Mouse (Mus musculus) heart, postnatal 25 days (tissue): ENCODE data around the gene Mad1l1. TPM values are rescaled to one million over a fixed set of nuclear protein-coding genes. Genes with fewer than 3 reads are reported as not detected.

Source experiments
- DNase-seq: peaks from one replicate; pipeline ENCODE4 v3.0.0; 2022; ENCODE audit warnings: low spot score
- intact Hi-C: fragments of 180-260 bp; cut with DNase I; formaldehyde crosslinking; loops from one replicate; pipeline ENCODE4 v1.15.1; 2025
- total RNA-seq, 2 experiments: library from RNA; stranded (reverse); gene quantifications; 2 replicates each; pipeline ENCODE4 v1.2.3; 2021

Gene Mad1l1
- total RNA-seq, 2 experiments from 2014 or later, result 10.0 to 11.0 TPM

DNA sequence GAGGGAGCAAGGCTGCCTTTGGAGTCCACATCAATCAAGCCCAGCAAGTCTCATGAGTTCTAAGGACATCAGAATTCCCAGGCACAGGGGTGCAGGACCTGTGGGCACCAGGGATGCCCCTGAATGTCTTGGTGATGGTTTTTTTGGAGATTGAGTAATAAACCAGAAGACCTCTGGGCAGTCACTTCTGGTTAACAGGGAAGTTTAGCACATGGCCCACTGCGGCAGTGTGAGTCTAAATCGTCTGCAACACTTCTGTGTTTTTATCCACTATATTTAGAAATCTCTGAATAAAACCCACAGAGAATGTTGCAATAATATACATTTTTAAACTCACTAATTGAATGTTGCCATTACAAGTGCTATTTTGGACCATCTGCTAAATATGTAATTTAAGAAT is 96.2 kb downstream of the Mad1l1 start:
- intact Hi-C loops, result no loop called here
- no peak for DNase-seq

- intact Hi-C loops, result no loop called here
- DNase-seq, result no peak
Observed at GRCm38 (mm10) chr5:140223070-140224053, 98.0 kb downstream of the Mad1l1 start.

GRCm38 (mm10) chr5:140221016-140221650 is 100.2 kb downstream of the Mad1l1 start:
- DNase-seq, result no peak
- intact Hi-C loops, result no loop called here

DNA sequence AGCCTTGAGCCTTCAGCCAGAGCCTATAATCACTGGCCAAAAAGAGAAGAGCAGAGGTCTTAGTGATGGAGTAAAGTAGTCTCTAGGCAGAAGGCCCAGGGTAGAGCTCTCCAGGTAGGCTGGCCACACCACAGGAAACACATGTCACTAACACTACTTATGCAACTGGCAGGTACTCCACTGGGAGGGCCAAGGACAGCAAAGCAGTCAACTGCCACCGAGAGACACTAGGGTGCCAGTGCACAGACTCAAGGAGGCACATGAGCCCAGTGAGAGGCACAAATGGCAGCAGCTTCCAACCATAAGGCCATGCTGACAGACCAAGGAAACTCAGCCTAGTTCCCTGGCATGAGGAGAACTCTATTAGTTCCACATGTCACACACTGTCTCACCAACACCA is 102.1 kb downstream of the Mad1l1 start:
- DNase-seq, result no peak
- intact Hi-C loops, result no loop called here

DNA sequence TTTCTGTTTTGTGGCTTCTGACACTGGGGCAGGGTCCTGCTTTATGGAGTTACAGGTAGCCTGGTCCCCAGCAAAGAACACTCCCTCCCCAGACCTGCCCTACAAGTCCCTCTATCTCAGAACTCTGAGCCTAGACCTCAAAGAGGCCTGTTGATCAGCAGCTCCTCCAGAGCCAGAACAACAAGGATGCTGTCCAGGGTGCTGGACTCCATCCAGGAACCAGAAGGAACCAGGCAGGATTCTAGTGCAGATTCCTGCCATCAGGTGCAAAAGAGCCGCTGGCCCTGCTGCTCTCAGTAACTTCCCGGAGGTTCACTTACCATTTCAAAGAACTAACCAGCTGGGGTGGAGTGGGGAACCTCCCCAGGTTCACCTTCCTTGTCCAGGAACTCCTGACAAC is 103.5 kb downstream of the Mad1l1 start:
- intact Hi-C loops, result no loop called here

DNA sequence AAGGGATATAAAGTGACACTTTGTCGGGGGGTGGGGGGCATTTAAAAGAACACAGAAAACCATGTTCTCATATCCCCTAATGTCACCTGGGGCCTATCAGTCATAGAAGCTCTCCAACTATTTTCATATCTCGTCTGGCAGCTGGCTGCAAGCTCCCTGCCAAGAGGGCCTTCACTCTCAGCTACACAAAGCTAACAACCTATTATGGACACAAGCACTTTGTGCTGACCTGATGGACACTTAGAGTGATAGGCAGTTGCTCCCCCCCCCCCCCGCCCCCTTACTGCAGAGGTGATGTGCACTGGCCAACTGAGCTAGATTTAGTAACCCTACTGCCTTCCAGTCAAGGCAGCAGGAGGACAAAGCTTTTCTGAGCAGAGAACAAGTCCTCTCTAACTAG is 104.3 kb downstream of the Mad1l1 start:
- DNase-seq, result no peak

More for the DNA sequence above, 103.5 kb downstream of the Mad1l1 start:
- DNase-seq, result no peak

DNA sequence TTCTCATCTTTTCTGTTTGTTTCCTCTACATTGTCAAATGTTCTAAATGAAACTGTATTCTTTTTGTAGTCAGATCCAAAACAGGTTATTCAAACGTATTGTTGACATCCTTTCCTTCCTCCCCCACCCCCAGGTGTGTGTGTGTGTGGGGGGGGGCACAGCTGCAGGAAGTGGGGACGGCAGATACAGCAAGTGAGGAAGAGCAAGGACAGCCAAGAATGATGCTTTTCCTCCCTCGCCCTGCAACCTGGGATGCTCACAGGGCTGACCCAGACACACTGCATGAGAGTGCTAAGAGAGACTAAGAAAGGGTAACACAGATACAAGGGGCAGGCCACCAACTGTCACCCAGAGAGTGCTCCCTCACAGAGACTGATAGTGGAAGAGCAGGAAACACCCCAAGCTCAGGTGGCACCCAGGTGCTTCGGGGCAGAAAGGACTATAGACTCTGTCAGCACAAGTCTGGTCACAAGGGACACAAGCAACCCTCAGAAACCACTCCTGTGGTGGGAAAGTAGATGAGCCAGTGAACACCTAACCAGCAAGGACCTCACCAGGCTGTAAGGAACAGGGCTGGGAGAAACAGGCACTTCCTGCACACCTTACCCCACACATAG is 105.8 kb downstream of the Mad1l1 start:
- DNase-seq, result no peak
- intact Hi-C loops, result no loop called here

More for the DNA sequence above, 104.3 kb downstream of the Mad1l1 start:
- intact Hi-C loops, result no loop called here

DNA sequence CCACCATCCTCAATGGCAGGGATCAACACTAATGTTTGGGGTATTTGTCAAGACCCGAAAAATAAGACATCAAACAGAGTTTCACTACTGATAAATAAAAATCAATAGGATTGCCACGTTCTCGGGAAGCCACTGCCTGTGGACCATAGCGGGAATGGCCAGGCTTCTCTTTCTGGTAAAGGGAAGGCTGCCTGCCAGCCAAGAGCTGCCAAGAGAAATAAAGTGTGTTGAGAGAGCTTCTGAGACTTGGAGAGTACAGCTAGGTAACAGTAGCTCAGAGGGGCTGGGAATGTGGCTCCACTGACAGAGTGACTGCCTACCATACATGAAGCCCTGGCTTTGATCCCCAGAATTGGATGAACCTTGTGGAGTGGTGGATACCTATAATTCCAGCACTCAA is 108.4 kb downstream of the Mad1l1 start:
- no peak for DNase-seq
- intact Hi-C loops, result no loop called here

DNA sequence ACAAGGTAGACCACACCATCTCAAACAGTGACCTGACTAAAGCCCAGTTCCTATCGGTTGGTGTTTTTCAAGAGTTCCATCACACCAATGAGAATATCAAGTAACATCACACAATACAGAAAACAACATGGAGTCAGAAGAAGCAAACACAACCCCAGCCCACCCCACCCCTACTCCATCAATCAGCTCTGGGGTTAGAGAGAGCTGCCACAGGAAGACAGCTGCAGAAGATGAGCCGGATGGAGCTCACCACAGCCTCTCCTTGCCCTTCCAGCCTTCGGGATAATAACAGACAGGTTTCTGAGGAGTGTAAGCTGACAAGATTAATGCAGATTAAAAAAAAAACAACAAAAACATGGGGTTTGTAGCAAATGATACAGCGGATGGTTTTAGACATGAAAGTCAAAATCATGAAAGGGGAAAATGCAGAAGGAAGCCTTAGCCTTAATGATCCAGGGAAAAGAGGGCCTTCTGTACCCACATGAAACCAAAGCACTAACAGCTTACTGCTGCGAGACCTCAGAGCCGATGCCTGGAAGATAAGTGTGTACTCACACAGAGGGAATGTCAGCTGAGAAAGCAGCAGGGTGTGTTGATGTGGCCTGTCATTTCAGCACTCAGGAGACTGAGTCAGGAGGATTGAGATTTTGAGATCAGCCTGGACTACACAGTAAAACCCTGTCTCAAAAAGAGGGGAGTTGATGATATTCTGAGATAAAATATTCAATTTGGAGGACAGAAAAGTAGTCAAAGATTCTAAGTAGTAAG is 110.8 kb downstream of the Mad1l1 start:
- intact Hi-C loops, result no loop called here
- DNase-seq, result no peak

DNA sequence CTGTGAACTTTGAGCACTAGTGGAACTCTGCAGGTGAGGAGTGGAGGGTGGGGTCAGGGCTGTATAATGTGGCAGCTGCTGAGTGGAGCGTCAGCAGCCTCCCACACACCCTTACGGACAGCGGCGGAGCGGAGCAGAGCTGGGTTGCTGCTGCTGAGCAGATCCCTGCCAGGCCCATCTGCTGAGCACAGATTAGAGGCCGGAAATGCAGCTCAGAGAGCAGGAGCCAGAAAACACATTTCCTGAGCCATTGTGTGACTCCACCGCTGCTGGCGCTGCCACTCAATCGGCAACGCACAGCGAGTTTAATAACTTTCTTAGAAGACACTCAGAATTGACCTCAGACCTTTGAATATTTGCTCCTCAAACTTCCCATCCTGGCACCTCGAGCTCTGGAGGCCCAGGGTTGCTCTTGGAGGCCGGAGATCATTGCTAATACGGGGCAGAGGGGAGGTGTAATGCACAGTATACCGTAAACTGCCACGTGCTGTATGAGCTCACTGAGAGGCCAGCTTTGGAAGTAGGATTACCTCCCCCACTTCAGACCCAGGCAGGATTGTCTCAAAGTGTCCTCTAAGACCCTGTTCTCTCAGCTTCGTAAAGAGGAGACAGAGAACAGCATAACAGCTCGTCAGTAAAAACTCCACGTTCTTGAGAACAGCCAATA is 112.5 kb downstream of the Mad1l1 start:
- peak; percentile 50 for DNase-seq
- intact Hi-C loops, result no loop called here

GRCm38 (mm10) chr5:140206726-140207703 is 114.3 kb downstream of the Mad1l1 start:
- DNase-seq, result peak; percentile 22
- intact Hi-C loops, result no loop called here

DNA sequence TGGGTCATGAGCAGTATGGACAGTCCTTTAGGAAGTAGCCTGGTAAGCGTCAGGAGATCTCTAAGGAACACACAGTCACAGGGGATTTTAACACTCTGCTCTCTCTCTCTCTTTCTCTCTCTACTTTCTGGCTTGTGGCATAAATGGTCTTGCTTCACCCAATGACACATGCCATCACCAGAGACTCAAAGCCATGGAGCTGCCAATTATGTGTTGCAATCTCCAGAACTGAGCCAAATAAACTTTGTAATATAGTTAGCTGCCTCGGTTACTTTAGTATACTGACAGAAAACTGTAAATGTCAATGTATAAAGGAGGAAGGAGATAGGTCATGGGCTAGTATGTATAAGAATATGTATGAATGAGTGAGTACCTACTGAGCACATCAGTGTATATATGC is 115.4 kb downstream of the Mad1l1 start:
- DNase-seq, result no peak
- intact Hi-C loops, result no loop called here

- intact Hi-C loops, result no loop called here
- DNase-seq, result no peak
Observed at GRCm38 (mm10) chr5:140204465-140204864, 116.9 kb downstream of the Mad1l1 start.

DNA sequence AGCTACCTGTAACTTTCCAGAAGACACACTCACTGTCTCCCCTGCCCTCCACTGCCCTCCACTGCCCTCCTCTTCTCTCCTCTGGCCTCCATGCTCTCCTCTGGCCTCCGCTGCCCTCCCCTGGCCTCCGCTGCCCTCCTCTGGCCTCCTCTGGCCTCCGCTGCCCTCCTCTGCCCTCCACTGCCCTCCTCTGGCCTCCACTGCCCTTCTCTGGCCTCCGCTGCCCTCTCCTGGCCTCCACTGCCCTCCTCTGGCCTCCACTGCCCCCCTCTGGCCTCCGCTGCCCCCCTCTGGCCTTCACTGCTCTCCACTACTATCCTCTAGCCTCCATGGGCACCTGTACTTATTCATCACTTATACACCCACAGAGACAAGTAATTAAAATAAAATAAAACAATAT is 117.3 kb downstream of the Mad1l1 start:
- DNase-seq, result no peak
- intact Hi-C loops, result no loop called here

GRCm38 (mm10) chr5:140202451-140202850 is 118.9 kb downstream of the Mad1l1 start:
- intact Hi-C loops, result no loop called here
- no peak for DNase-seq

- intact Hi-C loops, result no loop called here
- no peak for DNase-seq
Observed at GRCm38 (mm10) chr5:140201566-140201965, 119.8 kb downstream of the Mad1l1 start.

- no peak for DNase-seq
- intact Hi-C loops, result no loop called here
Observed at GRCm38 (mm10) chr5:140201109-140201508, 120.2 kb downstream of the Mad1l1 start.

GRCm38 (mm10) chr5:140197705-140198104 is 123.6 kb downstream of the Mad1l1 start:
- intact Hi-C loops, result loop anchor here (2.0 to 5.0 kb wide), 2 partner anchors 95 to 360 kb away; no protein-coding TSS in a partner anchor
- DNase-seq, result peak; percentile 14
